Mouse (Mus musculus): Measurements from ENCODE around the gene Pth2. TPM values are rescaled to one million over a fixed set of nuclear protein-coding genes. Genes with fewer than 3 reads are reported as not detected.

Gene Pth2
- total and polyA plus RNA-seq, 3 experiments = not detected

DNA sequence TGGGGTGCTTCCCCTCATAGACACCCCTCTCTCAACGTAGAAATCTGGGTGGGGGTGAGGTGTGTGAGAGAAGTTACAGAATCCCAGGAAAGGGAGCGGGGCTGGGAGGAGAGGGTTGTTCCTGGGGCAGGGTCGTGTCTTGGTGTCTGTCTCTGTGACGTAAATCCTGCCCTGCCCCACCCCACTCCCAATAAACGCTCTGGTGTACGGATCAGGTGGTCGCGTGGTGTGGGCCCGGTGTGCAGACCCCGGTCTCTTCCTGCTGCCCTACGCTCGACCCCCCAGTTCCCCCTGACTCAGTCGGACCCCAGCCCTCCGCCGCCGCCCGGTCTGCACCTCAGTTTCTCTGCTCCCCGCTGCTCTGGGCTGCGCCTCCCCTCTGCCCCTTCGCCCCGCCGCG lies 4.9 kb upstream of the Pth2 start:
- no peak for DNase-seq (ENCODE audit: extremely low read depth)
- no peak for TF ChIP-seq MYC (IDR thresholded peaks at IDR 0.05; ENCODE audit: low read depth, low read length)
- no peak for TF ChIP-seq BHLHE40 (IDR thresholded peaks at IDR 0.05; ENCODE audit: low read depth, low read length)
- TF ChIP-seq JUND (conservative IDR thresholded peaks at IDR 0.05; ENCODE audit: low read depth, low read length) = no peak
- no peak for TF ChIP-seq GABPA (IDR thresholded peaks at IDR 0.05; ENCODE audit: insufficient replicate concordance, low read depth, low read length)
- no peak for TF ChIP-seq CHD1 (IDR thresholded peaks at IDR 0.05; ENCODE audit: low read depth, low read length)
- TF ChIP-seq ELF1 (IDR thresholded peaks at IDR 0.05; ENCODE audit: low read depth, low read length) = no peak
- TF ChIP-seq E2F4 (IDR thresholded peaks at IDR 0.05; ENCODE audit: insufficient replicate concordance, low read depth, low read length) = no peak
- TF ChIP-seq USF2 (conservative IDR thresholded peaks at IDR 0.05; ENCODE audit: low read depth, low read length) = no peak
- TF ChIP-seq CTCF (conservative IDR thresholded peaks at IDR 0.05 in 1 of 2, IDR thresholded peaks at IDR 0.05 in 1 of 2; ENCODE audit: low read depth in 2 of 2, low read length in 2 of 2) = no peak
- TF ChIP-seq POLR2AphosphoS2 (IDR thresholded peaks at IDR 0.05; ENCODE audit: low read depth, low read length) = no peak
- TF ChIP-seq ETS1 (conservative IDR thresholded peaks at IDR 0.05; ENCODE audit: low read depth, low read length) = no peak
- no peak for TF ChIP-seq ZNF384 (IDR thresholded peaks at IDR 0.05; ENCODE audit: low read depth, low read length)
- TF ChIP-seq NELFE (IDR thresholded peaks at IDR 0.05; ENCODE audit: low read depth, low read length) = no peak
- no peak for TF ChIP-seq MAFK (IDR thresholded peaks at IDR 0.05; ENCODE audit: insufficient replicate concordance, low read length)
- Histone ChIP-seq H3K9ac (ENCODE audit: insufficient read depth, low read depth) (no peak overlapping the region), H3K4me3 (replicated peaks in 1 of 3; ENCODE audit: low read depth in 2 of 3, low read length in 2 of 3, poor library complexity in 1 of 3) (no peak overlapping the region), H3K4me1 (ENCODE audit: control insufficient read depth in 1 of 2, insufficient read depth in 2 of 2) (peaks cover 7 to 10% of the 10 kb centered on the region in 2 experiments), H3K9me3 (replicated peaks; ENCODE audit: low read length) (peaks cover 12% of the 10 kb centered on the region), H3K36me3 (replicated peaks in 1 of 2; ENCODE audit: control insufficient read depth in 1 of 2, insufficient read depth in 1 of 2, low read length in 1 of 2) (no peaks in the 10 kb centered on the region), H3K27me3 (replicated peaks) (peaks cover 68% of the 10 kb centered on the region), H3K4me2 (ENCODE audit: insufficient read depth, low read depth, poor library complexity, severe bottlenecking) (no peak overlapping the region), H3K27ac (ENCODE audit: insufficient read depth, low read depth) (no peak overlapping the region), H3K79me2 (replicated peaks; ENCODE audit: control insufficient read depth, extremely low read depth, insufficient read depth, poor library complexity, severe bottlenecking) (no peaks in the 10 kb centered on the region)
- dilution Hi-C loops (cut with MboI; ENCODE audit: extremely low pct_ligation_motif_present, extremely low pct_unique_long_range_greater_than_20kb, low sequenced_read_pairs) (no loop called here), in situ Hi-C loops (cut with MboI; ENCODE audit: low pct_ligation_motif_present, low pct_unique_long_range_greater_than_20kb, low sequenced_read_pairs) (no loop called here)

DNA sequence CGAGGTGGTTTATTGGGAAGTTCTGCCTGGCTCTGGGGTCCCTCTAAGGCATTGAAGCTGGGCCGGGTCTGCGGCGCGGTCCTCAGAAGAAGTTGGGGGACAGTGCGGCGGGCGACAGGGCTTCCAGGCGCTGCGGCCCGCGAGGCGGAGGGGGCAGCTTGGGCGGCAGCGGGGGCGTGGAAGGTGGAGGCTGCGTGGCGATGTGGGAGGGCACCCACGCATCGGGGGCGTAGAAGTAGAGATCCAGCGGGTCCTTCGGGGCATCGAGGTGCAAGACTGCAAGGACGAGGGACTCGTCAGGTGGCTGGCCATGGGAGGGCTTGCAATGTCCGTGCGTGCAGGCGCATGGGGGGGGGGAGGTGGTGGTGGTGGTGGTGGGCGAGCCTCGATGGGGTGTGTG lies 4.4 kb upstream of the Pth2 start:
- Histone ChIP-seq H3K4me1 (ENCODE audit: control insufficient read depth in 1 of 2, insufficient read depth in 2 of 2) (peaks cover 7 to 10% of the 10 kb centered on the region in 2 experiments), H3K36me3 (replicated peaks in 1 of 2; ENCODE audit: control insufficient read depth in 1 of 2, insufficient read depth in 1 of 2, low read length in 1 of 2) (no peaks in the 10 kb centered on the region), H3K79me2 (replicated peaks; ENCODE audit: control insufficient read depth, extremely low read depth, insufficient read depth, poor library complexity, severe bottlenecking) (no peaks in the 10 kb centered on the region), H3K4me2 (ENCODE audit: insufficient read depth, low read depth, poor library complexity, severe bottlenecking) (no peak overlapping the region), H3K27ac (ENCODE audit: insufficient read depth, low read depth) (no peak overlapping the region), H3K9me3 (replicated peaks; ENCODE audit: low read length) (peaks cover 12% of the 10 kb centered on the region), H3K9ac (ENCODE audit: insufficient read depth, low read depth) (no peak overlapping the region), H3K27me3 (replicated peaks) (peaks cover 72% of the 10 kb centered on the region), H3K4me3 (replicated peaks in 1 of 3; ENCODE audit: low read depth in 2 of 3, low read length in 2 of 3, poor library complexity in 1 of 3) (no peak overlapping the region)
- no peak for TF ChIP-seq MYC (IDR thresholded peaks at IDR 0.05; ENCODE audit: low read depth, low read length)
- no peak for TF ChIP-seq BHLHE40 (IDR thresholded peaks at IDR 0.05; ENCODE audit: low read depth, low read length)
- no peak for TF ChIP-seq CTCF (conservative IDR thresholded peaks at IDR 0.05 in 1 of 2, IDR thresholded peaks at IDR 0.05 in 1 of 2; ENCODE audit: low read depth in 2 of 2, low read length in 2 of 2)
- no peak for TF ChIP-seq UBTF (IDR thresholded peaks at IDR 0.05; ENCODE audit: low read depth, low read length)
- no peak for TF ChIP-seq POLR2A (IDR thresholded peaks at IDR 0.05; ENCODE audit: low read depth, low read length)
- no peak for TF ChIP-seq MAZ (IDR thresholded peaks at IDR 0.05; ENCODE audit: low read depth, low read length)
- no peak for TF ChIP-seq KAT2A (IDR thresholded peaks at IDR 0.05; ENCODE audit: insufficient replicate concordance, low read length)
- TF ChIP-seq RAD21 (IDR thresholded peaks at IDR 0.05; ENCODE audit: low read depth, low read length) = no peak
- in situ Hi-C loops (cut with MboI; ENCODE audit: low pct_ligation_motif_present, low pct_unique_long_range_greater_than_20kb, low sequenced_read_pairs) (no loop called here), dilution Hi-C loops (cut with MboI; ENCODE audit: extremely low pct_ligation_motif_present, extremely low pct_unique_long_range_greater_than_20kb, low sequenced_read_pairs) (no loop called here)
- DNase-seq (ENCODE audit: extremely low read depth) = no peak
